Mouse (Mus musculus) gastrocnemius, postnatal 4 days (tissue): ENCODE measurements around the gene Rpgrip1l. TPM values are rescaled to one million over a fixed set of nuclear protein-coding genes. Genes with fewer than 3 reads are reported as not detected.

Experiments used
- DNase-seq, 2 experiments: peaks; one replicate each; pipeline ENCODE4 v3.0.0; 2021 to 2022; ENCODE audit warnings: low spot score in 2 of 2, mixed read lengths in 2 of 2
- long read RNA-seq, 2 experiments: library from polyadenylated mRNA; stranded (forward); transcript quantifications; one replicate each; pipeline ENCODE4 v2.0.0; 2021
- total RNA-seq, 2 experiments: library from RNA; stranded (reverse); gene quantifications; 2 replicates each; pipeline ENCODE4 v1.2.3; 2021

Gene Rpgrip1l
- 1 to 10 TPM; 3.8 to 4.4 TPM for total RNA-seq
- long read RNA-seq, experiment 1 = 0 reads
- long read RNA-seq, experiment 2, partial matches to known transcripts = 1 of 2 reads
- long read RNA-seq, experiment 2, other reads (novel, unspliced or antisense) = 1 of 2 reads

- peak; percentile 85 to 95 for DNase-seq
These were observed at the start of gene Rpgrip1l, which contains the start of gene Fto for GRCm38 (mm10) chr8:91312835-91313832. Rpgrip1l (minus strand) TSS chr8:91313262. Fto (plus strand) TSS chr8:91313525.

GRCm38 (mm10) chr8:91360644-91361357, 47.7 kb upstream of the Rpgrip1l start:
- no peak for DNase-seq

DNA sequence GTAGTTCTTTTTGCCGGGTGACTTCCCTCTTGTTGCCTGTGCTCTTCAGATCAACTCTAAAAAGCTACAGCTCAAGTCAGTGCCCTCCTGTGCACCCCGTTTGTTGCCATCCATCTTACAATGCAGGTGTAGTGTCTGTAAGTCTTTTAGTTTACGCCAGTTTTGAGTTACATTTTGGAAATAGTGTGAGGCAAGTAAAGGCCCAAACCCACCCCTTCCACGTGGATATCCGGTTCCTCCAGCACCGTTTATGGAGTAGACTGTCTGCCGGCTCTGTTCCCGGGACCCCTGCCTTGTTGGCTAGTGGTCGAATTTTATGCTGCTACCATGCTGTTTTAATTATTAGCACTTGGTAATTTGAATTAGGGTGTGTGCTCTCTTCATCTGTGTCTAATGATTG, 46.4 kb upstream of the Rpgrip1l start:
- no peak for DNase-seq

DNA sequence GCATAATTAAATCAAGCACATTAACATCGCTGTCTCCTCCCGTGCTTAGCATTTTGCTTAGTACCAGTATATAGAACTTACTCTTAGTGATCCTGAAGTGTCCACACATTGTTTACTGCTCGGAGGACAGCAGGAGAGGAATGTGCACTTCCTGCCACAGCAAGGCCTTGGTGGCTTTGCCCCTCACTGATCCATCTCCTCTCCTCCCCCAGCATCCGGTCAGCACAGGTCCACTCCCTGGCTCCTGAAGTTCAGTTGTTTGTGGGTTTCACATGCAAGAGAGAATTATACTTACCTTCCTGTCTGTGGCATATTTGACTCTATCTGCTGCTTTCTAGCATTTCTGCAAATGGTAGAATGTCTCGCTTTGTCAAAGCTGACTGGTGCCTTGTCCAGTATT, 45.0 kb upstream of the Rpgrip1l start:
- no peak for DNase-seq

GRCm38 (mm10) chr8:91357493-91358014, 44.5 kb upstream of the Rpgrip1l start:
- no peak for DNase-seq

GRCm38 (mm10) chr8:91355956-91356699, 43.1 kb upstream of the Rpgrip1l start:
- no peak for DNase-seq

- no peak for DNase-seq
These were observed 42.3 kb upstream of the Rpgrip1l start for GRCm38 (mm10) chr8:91355301-91355905.

- no peak for DNase-seq
These were observed 40.8 kb upstream of the Rpgrip1l start for GRCm38 (mm10) chr8:91353907-91354306.

DNA sequence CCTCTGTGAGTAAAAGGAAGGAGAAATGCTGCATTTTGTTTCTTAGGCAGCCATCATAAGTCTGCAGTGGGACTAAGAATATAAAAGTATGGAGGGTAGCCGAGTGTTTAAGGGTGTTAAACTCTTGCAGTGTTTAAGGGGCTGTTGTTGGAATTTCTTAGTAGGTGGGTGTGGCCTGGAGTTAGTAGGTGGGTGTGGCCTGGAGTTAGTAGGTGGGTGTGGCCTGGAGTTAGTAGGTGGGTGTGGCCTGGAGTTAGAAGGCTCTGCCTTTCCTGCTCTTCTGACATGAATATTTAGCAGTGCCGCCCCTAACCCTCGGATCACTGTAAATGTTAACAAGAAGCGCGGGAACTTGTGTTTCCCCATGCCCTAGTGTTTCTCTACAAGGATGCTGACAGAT, 40.0 kb upstream of the Rpgrip1l start:
- DNase-seq = no peak

GRCm38 (mm10) chr8:91352598-91352997, 39.5 kb upstream of the Rpgrip1l start:
- DNase-seq = no peak

DNA sequence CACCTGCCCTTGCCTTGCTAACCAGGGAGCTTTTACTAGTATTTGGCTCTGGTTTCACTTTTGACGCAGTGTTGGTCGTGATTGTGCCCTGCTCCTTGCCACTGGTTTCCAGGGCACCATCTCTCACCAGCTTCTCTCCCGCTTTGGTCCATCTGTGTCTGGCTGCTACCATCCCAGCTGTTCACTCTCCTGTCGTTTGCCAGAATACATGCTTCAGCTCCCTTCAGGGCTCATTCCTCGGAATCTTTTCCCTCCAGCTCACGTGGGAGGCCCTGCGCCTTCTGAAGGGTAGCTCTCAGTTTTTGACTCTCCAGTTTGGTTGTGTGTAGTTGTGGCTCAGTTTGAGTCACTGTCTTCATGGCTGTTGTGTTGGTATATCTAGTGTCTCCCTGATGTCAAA, 37.6 kb upstream of the Rpgrip1l start:
- no peak for DNase-seq

DNA sequence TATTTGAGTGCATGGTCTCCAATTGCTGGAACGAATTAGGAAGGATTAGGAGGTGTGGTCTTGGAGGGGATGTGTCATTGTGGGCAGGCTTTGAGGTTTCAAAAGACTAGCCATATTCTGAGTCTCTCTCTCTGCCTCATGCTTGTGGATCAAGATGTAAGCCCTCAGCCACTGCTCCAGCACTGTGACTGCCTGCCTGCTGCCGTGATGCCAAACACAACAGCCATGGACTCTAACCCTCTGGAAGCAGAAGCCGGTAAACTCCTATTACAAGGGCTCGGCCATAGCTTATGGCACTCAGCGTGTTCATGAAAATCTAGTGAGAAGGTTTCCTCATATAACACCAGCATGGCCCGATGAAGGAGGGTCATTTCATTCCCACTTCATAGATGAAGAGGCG, 36.8 kb upstream of the Rpgrip1l start:
- no peak for DNase-seq

GRCm38 (mm10) chr8:91347595-91347994, 34.5 kb upstream of the Rpgrip1l start:
- DNase-seq = no peak

GRCm38 (mm10) chr8:91347146-91347545, 34.1 kb upstream of the Rpgrip1l start:
- no peak for DNase-seq

DNA sequence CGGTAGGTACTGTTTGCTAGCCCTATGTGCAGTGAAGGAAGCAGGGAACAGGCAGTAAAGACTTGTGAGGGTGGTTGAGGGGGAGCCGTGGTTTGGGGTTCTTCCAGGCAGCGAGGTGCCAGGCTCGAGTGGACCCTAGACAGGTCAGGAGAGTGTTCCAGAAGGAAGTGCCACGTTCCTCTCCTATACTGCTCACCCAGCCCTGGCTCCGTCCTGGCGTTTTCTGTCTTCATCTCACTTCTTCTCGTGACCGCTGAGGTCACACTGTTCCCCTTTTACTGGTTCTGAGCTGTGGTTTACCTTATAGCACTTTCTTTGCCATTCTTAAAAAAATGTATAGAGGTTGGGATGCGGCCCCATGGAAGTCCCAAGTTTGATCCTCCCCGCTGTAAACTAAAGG, 31.6 kb upstream of the Rpgrip1l start:
- DNase-seq = no peak

DNA sequence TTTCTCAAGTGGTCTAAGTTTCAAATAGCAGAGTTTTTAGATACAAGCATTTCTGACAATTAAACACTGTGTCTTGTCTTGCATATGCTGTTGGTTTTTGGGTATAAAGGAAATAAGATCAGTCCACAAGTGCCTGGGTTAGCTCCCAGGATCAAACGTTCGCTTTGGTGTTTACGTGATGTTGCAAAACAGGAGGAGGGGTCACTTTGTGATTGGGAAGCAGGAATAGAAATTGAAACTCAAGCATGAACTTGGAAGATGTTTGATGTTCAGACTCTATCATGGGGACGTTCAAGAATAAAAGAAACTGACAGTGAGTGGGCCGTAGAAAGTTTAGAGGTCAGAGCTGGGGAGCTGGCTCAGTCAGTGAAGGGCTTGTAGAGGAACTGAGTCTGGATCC, 29.7 kb upstream of the Rpgrip1l start:
- DNase-seq = no peak

DNA sequence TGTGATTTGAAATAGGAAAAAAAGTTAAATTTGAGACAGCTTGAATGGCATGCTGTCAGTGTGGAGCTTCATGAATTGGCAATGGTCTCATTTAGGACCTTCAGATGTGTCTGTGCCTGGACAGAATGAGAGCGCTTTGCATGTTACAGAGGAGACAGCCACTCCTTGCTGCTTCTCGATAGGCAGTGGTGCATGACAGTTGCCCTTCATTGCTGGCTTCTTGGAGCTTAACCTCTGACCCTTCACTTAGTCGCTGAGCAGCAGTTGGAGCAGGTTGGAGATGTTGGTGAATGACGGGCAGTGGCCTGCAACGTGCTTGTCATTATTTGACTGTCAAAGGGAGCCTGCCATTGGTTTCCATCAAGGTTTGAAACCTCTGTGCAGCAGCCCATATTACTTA, 29.1 kb upstream of the Rpgrip1l start:
- DNase-seq = no peak

DNA sequence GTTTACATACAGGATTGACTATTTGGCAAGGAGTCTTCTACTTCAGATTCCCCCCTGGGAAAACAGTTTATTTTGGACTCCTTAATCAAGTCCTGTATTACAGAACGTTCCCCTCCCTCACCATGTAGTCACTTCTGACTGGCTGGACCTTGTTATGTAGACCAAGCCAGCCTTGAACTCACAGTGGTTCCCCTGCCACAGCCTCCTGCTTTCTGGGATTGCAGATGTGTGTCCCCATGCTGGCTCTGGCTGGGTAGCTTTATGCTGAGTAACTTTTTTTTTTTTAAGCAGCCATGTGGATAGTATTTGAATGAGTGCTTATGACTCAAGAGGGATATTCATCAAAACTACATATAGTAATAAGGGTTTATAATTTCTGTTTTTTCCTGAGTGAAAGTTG, 27.7 kb upstream of the Rpgrip1l start:
- DNase-seq = no peak

DNA sequence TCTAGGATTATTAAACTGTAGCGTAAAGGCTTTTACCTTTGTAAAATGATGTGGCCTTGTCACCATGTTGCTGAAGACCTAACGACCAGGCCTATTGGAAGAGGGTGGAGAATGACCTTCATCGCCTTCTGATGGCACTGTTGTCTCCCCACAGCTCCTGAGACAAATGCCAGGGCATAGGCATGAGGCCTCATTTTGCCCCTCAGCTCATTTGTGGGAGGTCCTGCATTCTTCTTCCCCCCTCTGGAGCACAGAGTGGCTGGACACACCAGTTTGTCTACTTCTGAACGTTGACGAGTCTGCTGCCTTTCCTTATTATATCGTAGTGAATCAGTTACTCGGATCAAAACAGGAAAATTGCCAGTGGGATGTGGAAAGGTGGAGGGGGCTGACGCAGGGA, 26.6 kb upstream of the Rpgrip1l start:
- DNase-seq = no peak

DNA sequence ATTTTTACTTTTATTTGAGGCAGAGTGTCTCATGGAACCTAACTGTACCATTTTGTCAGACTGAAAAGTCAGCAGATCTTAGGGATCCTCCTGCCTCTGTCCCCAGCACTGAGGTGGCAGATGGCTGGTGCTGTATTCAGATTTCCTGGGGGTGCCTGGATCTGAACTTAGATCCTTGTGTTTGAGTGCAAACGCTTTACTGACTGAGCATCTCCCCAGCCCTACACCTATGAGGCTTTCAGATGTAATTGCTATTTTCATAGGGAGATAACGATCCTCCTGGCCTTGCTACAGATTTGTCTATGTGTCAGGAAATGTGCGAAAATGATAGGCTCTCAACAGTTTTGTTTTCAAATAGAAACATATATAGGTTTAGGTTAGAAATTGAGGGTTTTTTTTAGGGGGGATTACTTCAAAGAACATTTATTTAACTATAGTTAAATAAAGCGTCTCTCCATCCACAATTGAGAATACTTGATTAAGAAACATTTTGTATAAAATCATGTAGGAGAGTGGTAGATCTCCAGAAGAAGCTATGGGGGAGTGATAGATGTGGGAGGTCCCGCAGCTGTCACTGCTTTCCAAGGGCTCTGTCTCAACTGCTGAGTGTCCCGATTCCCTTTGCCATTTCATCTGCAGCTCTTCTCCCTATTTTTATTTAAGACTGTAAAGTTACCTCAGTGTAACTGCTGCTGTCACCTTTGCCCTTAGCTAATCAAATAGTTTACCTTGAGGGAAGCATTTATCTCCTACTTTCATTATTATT, 25.5 kb upstream of the Rpgrip1l start:
- no peak for DNase-seq
